Mouse (Mus musculus) heart, embryonic 12.5 days (tissue): Measurements from ENCODE around the gene Arpp21. TPM values are rescaled to one million over a fixed set of nuclear protein-coding genes. Genes with fewer than 3 reads are reported as not detected.

Experiments
- ATAC-seq: fragments of 200-750 bp; cut with Nextera tagmentation; 2 replicates; pipeline ENCODE4 v1.8.0; 2017; ENCODE audit warnings: moderate TSS enrichment, moderate library complexity; ENCODE audit not compliant: insufficient number of reproducible peaks, low FRiP score
- H3K27ac ChIP-seq: fragments of 300-500 bp; sonication (generic); 2 replicates; pipeline ENCODE4 v1.5.1; 2016; ENCODE audit warnings: mild to moderate bottlenecking, moderate library complexity; ENCODE audit not compliant: poor library complexity, severe bottlenecking
- H3K27me3 ChIP-seq: fragments of 300-500 bp; sonication (generic); replicated peaks from 2 replicates; pipeline ENCODE4 v1.6.1; 2016; ENCODE audit warnings: mild to moderate bottlenecking, moderate library complexity
- H3K36me3 ChIP-seq: fragments of 300-500 bp; sonication (generic); 2 replicates; pipeline ENCODE4 v1.6.1; 2016; ENCODE audit warnings: mild to moderate bottlenecking, moderate library complexity
- H3K4me1 ChIP-seq: fragments of 300-500 bp; sonication (generic); replicated peaks from 2 replicates; pipeline ENCODE4 v1.6.1; 2016; ENCODE audit warnings: mild to moderate bottlenecking
- H3K4me2 ChIP-seq: fragments of 300-500 bp; sonication (generic); 2 replicates; pipeline ENCODE4 v1.6.1; 2016; ENCODE audit warnings: mild to moderate bottlenecking, moderate library complexity
- H3K4me3 ChIP-seq: fragments of 300-500 bp; sonication (generic); 2 replicates; pipeline ENCODE4 v1.5.1; 2016; ENCODE audit warnings: mild to moderate bottlenecking
- H3K9ac ChIP-seq: fragments of 300-500 bp; sonication (generic); 2 replicates; pipeline ENCODE4 v1.6.1; 2016; ENCODE audit warnings: mild to moderate bottlenecking, moderate library complexity
- H3K9me3 ChIP-seq: fragments of 300-500 bp; sonication (generic); replicated peaks from 2 replicates; pipeline ENCODE4 v1.6.1; 2016; ENCODE audit warnings: mild to moderate bottlenecking, moderate library complexity
- WGBS: fragments of 180-500 bp; shearing (Covaris S2); methylation state at CpG from one replicate; pipeline ENCODE4 v1.1.7; 2016; 5-methylcytosine and 5-hydroxymethylcytosine counted together
- polyA plus RNA-seq: library from polyadenylated mRNA; unstranded; fragments of >200 nt; fragmentation: Nextera tagmentation; extraction: Ambion mirVana; gene quantifications from 2 replicates; pipeline ENCODE4 v1.2.1, GENCODE M21; 2016

Gene Arpp21
- polyA plus RNA-seq, 1 experiment from 2014 or later: 2.1 TPM

GRCm38 (mm10) chr9:112124667-112125066 is 111.1 kb downstream of the Arpp21 start:
- H3K9ac ChIP-seq: no peak overlapping the region
- 27% methylated on average over 10 of the region's 10 CpGs for WGBS
- no peak overlapping the region for H3K27ac ChIP-seq
- no peak overlapping the region for H3K4me2 ChIP-seq
- no peaks in the 10 kb centered on the region for H3K9me3 ChIP-seq
- no peak for ATAC-seq
- 0 out of 2 replicates have a peak, but pooled peaks cover 4% of the 10 kb centered on the region for H3K4me1 ChIP-seq
- H3K27me3 ChIP-seq: 0 out of 2 replicates have a peak, but pooled peaks cover 2% of the 10 kb centered on the region
- H3K4me3 ChIP-seq: no peak overlapping the region
- H3K36me3 ChIP-seq: no peaks in the 10 kb centered on the region

- no peak overlapping the region for H3K27ac ChIP-seq
- WGBS: 57% methylated on average over 4 of the region's 4 CpGs
- ATAC-seq: no peak
- H3K27me3 ChIP-seq: 0 out of 2 replicates have a peak, but pooled peaks cover 2% of the 10 kb centered on the region
- H3K9me3 ChIP-seq: no peaks in the 10 kb centered on the region
- no peak overlapping the region for H3K4me3 ChIP-seq
- H3K36me3 ChIP-seq: no peaks in the 10 kb centered on the region
- H3K4me1 ChIP-seq: 0 out of 2 replicates have a peak, but pooled peaks cover 4% of the 10 kb centered on the region
- no peak overlapping the region for H3K9ac ChIP-seq
- H3K4me2 ChIP-seq: no peak overlapping the region
Measured at GRCm38 (mm10) chr9:112124184-112124583, 111.6 kb downstream of the Arpp21 start.

- Histone ChIP-seq H3K4me2 (no peak overlapping the region), H3K27ac (no peak overlapping the region), H3K36me3 (no peaks in the 10 kb centered on the region), H3K9ac (no peak overlapping the region), H3K4me1 (peaks cover 11% of the 10 kb centered on the region; the same call in 1 of the 2 replicates), H3K9me3 (no peaks in the 10 kb centered on the region), H3K27me3 (0 out of 2 replicates have a peak, but pooled peaks cover 2% of the 10 kb centered on the region), H3K4me3 (no peak overlapping the region)
- WGBS: 85% methylated on average over 6 of the region's 6 CpGs
- no peak for ATAC-seq
Measured at GRCm38 (mm10) chr9:112123421-112123828, 112.3 kb downstream of the Arpp21 start.

GRCm38 (mm10) chr9:112119535-112119934 is 116.2 kb downstream of the Arpp21 start:
- no peak overlapping the region for H3K4me3 ChIP-seq
- H3K9ac ChIP-seq: no peak overlapping the region
- 40% methylated on average over 3 of the region's 3 CpGs for WGBS
- no peak overlapping the region for H3K4me2 ChIP-seq
- H3K27ac ChIP-seq: no peak overlapping the region
- 0 out of 2 replicates have a peak, but pooled peaks cover 6% of the 10 kb centered on the region for H3K27me3 ChIP-seq
- H3K36me3 ChIP-seq: no peaks in the 10 kb centered on the region
- H3K4me1 ChIP-seq: peaks cover 13% of the 10 kb centered on the region
- no peaks in the 10 kb centered on the region for H3K9me3 ChIP-seq
- ATAC-seq: no peak

GRCm38 (mm10) chr9:112119106-112119433 is 116.7 kb downstream of the Arpp21 start:
- ATAC-seq: no peak
- Histone ChIP-seq H3K4me3 (peak overlapping the region; percentile 39), H3K36me3 (no peaks in the 10 kb centered on the region), H3K27me3 (0 out of 2 replicates have a peak, but pooled peaks cover 6% of the 10 kb centered on the region), H3K4me2 (peak overlapping the region; percentile 75), H3K27ac (no peak overlapping the region), H3K9me3 (no peaks in the 10 kb centered on the region), H3K9ac (0 out of 2 replicates have a peak overlapping the region, but pooled peaks have one; percentile 38), H3K4me1 (peaks cover 13% of the 10 kb centered on the region)
- 17% methylated on average over 7 of the region's 7 CpGs for WGBS

GRCm38 (mm10) chr9:112118411-112119105 is 117.2 kb downstream of the Arpp21 start:
- H3K9me3 ChIP-seq: no peaks in the 10 kb centered on the region
- H3K9ac ChIP-seq: peak overlapping the region; percentile 38; the same call in 1 of the 2 replicates
- H3K27ac ChIP-seq: peak overlapping the region; percentile 52
- H3K27me3 ChIP-seq: 0 out of 2 replicates have a peak, but pooled peaks cover 6% of the 10 kb centered on the region
- WGBS: 1% methylated on average over 22 of the region's 22 CpGs
- H3K4me2 ChIP-seq: peak overlapping the region; percentile 75
- ATAC-seq: peak; percentile 53; the same call in 1 of the 2 replicates
- H3K36me3 ChIP-seq: no peaks in the 10 kb centered on the region
- H3K4me3 ChIP-seq: peak overlapping the region; percentile 39
- H3K4me1 ChIP-seq: peaks cover 13% of the 10 kb centered on the region

- Histone ChIP-seq H3K27ac (no peak overlapping the region), H3K9me3 (no peaks in the 10 kb centered on the region), H3K36me3 (no peaks in the 10 kb centered on the region), H3K27me3 (0 out of 2 replicates have a peak, but pooled peaks cover 6% of the 10 kb centered on the region), H3K4me2 (peak overlapping the region; percentile 75), H3K9ac (peak overlapping the region; percentile 38; the same call in 1 of the 2 replicates), H3K4me3 (peak overlapping the region; percentile 39), H3K4me1 (peaks cover 13% of the 10 kb centered on the region)
- ATAC-seq: no peak
- 34% methylated on average over 15 of the region's 15 CpGs for WGBS
Measured at GRCm38 (mm10) chr9:112117632-112118410, 117.9 kb downstream of the Arpp21 start.

GRCm38 (mm10) chr9:112111610-112112009 is 124.1 kb downstream of the Arpp21 start:
- no peak for ATAC-seq
- H3K36me3 ChIP-seq: no peaks in the 10 kb centered on the region
- H3K4me2 ChIP-seq: no peak overlapping the region
- no peaks in the 10 kb centered on the region for H3K27me3 ChIP-seq
- H3K4me3 ChIP-seq: no peak overlapping the region
- no peaks in the 10 kb centered on the region for H3K4me1 ChIP-seq
- H3K9me3 ChIP-seq: no peaks in the 10 kb centered on the region
- no peak overlapping the region for H3K27ac ChIP-seq
- 85% methylated on average over 5 of the region's 5 CpGs for WGBS
- H3K9ac ChIP-seq: no peak overlapping the region

- no peaks in the 10 kb centered on the region for H3K27me3 ChIP-seq
- H3K36me3 ChIP-seq: no peaks in the 10 kb centered on the region
- H3K4me1 ChIP-seq: no peaks in the 10 kb centered on the region
- H3K4me2 ChIP-seq: no peak overlapping the region
- no peaks in the 10 kb centered on the region for H3K9me3 ChIP-seq
- WGBS: 81% methylated on average over 2 of the region's 2 CpGs
- no peak overlapping the region for H3K4me3 ChIP-seq
- no peak overlapping the region for H3K9ac ChIP-seq
- no peak overlapping the region for H3K27ac ChIP-seq
- ATAC-seq: no peak
Measured at GRCm38 (mm10) chr9:112102852-112103192, 132.9 kb downstream of the Arpp21 start.

GRCm38 (mm10) chr9:112102155-112102851 is 133.4 kb downstream of the Arpp21 start:
- Histone ChIP-seq H3K4me1 (no peaks in the 10 kb centered on the region), H3K27ac (no peak overlapping the region), H3K4me3 (no peak overlapping the region), H3K4me2 (no peak overlapping the region), H3K9ac (no peak overlapping the region), H3K9me3 (no peaks in the 10 kb centered on the region), H3K27me3 (no peaks in the 10 kb centered on the region), H3K36me3 (no peaks in the 10 kb centered on the region)
- WGBS: 46% methylated on average over 6 of the region's 6 CpGs
- ATAC-seq: no peak
